Mouse (Mus musculus) brain, embryonic 14.5 days (tissue): Measurements from ENCODE around the gene Mrpl17. TPM values are rescaled to one million over a fixed set of nuclear protein-coding genes. Genes with fewer than 3 reads are reported as not detected.

Experiments used
- DNase-seq: peaks from one replicate; pipeline ENCODE4 v3.0.0-alpha.2; 2011; ENCODE audit warnings: low read depth
- CTCF ChIP-seq: fragments of 200-500 bp; IDR thresholded peaks from 2 replicates; pipeline ENCODE4 v1.5.1; 2012; ENCODE audit warnings: inconsistent platforms, mild to moderate bottlenecking, moderate library complexity, borderline replicate concordance; ENCODE audit not compliant: insufficient read depth, insufficient read length; ENCODE audit errors: extremely low read depth
- POLR2A ChIP-seq: fragments of 200-500 bp; IDR thresholded peaks from 2 replicates; pipeline ENCODE4 v1.6.1; 2012; ENCODE audit warnings: mild to moderate bottlenecking, inconsistent platforms, borderline replicate concordance; ENCODE audit not compliant: poor library complexity, insufficient read depth, insufficient read length, severe bottlenecking; ENCODE audit errors: extremely low read depth
- polyA plus RNA-seq: library from polyadenylated mRNA; depleted of rRNA; stranded (reverse); fragments of >200 nt; gene quantifications from 2 replicates; pipeline ENCODE4 v1.2.3, GENCODE M21; 2012; rRNA removed

The Mrpl17 gene
- polyA plus RNA-seq, 1 experiment = 165 TPM

DNA sequence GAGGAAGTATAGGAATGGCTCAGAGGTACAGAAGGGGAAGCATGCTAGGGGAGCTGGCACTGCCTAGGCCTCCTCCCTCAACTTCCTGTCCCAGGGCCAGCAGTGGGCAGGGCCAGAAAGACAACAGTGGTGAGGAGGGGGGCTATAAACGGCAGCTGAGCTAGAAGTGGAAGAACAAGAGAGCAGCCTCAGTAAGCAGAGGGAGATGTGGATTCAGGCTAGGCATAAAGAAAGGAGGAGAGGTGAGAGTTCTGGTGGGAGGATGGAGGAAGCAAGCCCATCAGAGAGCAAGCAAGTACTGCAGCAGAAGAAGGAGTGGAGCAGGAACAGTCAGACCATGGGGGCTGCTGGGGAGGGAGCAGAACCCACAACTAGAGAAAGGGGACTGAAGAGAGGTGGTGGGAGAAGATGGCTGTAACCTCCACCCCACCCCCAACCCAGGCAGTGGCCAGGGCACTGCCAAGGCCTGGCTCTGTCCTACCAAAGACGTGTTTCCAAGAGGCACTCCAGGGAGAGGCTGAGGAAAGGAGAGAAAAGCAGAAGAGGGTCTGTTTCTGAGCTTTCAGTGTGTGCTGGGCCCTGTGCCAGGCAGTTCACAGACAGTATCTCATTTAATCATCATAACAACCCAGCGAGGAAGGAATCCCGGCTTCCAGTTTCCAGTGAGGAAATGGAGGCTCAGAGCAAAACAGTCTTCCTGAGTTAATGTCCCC, 32.2 kb downstream of the Mrpl17 start:
- no peak for TF ChIP-seq CTCF
- no peak for TF ChIP-seq POLR2A
- DNase-seq = peak; percentile 64

DNA sequence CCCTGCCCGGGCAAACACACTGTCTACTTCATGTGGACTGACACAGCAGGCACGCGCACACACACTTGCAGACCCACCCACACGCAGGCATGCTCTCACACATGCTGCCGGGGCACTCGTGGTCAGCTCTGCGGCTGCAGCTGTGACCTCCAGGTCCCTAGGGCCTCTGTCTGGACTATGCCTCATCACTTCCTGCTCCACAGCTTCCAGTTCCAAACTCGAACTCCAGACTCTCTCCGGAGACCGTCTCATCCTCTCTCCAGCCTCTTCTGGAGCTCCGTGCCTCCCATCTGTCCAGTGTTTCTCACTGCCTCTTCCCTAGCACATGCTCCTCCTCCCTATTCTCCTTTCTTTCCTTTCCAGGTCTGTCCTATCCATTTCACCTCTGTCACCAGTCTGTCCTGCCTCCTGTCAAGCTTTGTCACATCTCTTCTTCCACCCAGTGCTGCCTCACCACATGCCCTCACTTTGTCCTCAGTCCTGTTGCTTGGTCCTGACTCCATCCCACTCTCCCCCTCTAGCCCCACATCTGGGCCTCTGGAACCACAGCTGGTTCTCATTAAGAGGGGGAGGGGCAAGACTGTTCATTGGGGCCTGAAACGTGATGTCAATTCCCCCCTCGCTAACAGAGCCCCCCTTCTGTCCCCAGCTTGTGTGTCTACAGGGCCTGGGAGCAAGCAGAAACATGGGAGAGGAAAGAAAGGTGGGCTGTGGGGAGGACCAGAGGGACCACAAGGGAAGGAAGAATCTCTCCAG, 32.9 kb downstream of the Mrpl17 start:
- peak; percentile 37 for DNase-seq
- TF ChIP-seq POLR2A = no peak
- TF ChIP-seq CTCF = no peak

- TF ChIP-seq POLR2A = no peak
- TF ChIP-seq CTCF = no peak
- DNase-seq = no peak
Observed at GRCm38 (mm10) chr7:105777316-105777715, 33.6 kb downstream of the Mrpl17 start.

DNA sequence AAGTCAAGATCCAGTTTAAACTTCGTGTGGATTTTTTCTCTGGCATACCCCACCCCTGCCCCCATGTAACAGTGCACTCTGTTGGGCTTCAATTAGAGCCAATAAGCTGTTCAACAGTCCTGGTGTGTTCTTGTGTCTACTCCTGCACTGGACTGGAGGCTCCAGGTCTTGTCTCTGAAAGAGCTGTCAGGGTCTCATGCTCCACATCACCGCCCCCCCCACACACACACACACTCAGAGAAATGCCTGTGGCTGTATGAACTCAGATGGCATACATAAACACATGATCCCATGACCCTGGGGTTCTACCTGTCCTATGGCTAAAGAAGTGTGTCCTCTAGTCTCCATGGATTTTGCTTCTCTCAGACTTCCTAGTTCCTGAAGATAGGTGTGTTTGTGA, 34.9 kb downstream of the Mrpl17 start:
- no peak for DNase-seq
- TF ChIP-seq CTCF (no peak), POLR2A (no peak)

DNA sequence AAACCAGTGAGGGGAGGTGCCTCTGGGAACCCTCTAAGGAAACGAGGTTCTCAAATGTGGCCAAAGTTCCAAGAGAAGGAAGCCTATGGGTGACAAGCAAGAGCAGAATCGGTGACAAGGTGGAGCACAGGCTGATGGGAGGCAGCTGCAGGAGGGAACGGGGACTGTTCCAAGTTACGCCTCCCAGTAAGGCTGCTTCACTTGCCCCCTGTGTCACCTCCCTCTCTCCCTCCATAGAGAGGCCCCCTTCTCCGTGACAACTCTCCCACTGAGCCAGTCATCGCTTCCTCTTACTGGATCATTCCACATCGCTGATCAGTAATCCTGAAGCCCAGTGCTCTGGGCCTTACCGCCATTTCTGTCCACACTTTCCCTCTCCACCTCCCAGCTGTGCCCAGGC, 36.2 kb downstream of the Mrpl17 start:
- TF ChIP-seq POLR2A = no peak
- TF ChIP-seq CTCF = no peak
- DNase-seq = peak; percentile 28

DNA sequence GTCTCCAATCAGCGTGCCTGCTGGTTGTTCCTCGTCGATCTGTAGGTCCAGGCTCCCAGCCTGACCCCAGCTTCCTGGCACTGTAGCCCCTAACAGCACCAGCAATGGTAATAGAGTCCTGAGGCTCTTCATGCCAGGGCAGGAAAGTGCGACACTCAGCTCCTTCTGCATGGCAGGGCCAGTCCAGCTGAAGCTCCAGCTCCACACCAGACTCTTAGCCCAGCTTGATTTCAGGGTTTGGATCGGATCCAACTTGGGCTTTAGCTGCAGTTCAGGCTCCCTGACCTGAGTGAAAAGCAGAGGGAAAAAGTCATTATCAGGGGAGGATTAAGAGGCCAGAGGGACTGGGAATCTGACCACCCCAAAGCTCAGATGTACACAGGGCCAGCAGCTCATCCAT, 37.9 kb downstream of the Mrpl17 start:
- DNase-seq = peak; percentile 28
- TF ChIP-seq POLR2A = no peak
- no peak for TF ChIP-seq CTCF

DNA sequence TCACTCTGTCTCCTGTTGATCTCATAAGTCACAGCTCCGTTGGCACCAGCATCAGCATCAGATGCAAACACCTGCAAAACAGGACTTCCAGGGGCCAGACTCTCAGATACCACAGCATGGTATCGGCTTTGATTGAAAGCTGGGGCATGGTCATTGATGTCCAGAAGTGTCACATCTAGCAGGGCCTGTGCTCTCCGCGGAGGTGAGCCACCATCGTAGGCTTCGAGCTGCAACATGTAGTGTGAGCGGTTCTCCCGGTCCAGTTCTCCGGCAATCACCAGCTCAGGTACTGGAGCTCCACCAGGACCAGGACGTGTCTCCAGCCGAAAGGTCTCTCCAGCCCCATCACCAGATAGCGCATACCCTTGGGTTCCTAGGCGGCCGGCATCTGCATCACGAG, 38.6 kb downstream of the Mrpl17 start:
- no peak for DNase-seq
- no peak for TF ChIP-seq CTCF
- TF ChIP-seq POLR2A = no peak

- DNase-seq = no peak
- TF ChIP-seq POLR2A = no peak
- no peak for TF ChIP-seq CTCF
Observed at GRCm38 (mm10) chr7:105769959-105770358, 40.9 kb downstream of the Mrpl17 start.

DNA sequence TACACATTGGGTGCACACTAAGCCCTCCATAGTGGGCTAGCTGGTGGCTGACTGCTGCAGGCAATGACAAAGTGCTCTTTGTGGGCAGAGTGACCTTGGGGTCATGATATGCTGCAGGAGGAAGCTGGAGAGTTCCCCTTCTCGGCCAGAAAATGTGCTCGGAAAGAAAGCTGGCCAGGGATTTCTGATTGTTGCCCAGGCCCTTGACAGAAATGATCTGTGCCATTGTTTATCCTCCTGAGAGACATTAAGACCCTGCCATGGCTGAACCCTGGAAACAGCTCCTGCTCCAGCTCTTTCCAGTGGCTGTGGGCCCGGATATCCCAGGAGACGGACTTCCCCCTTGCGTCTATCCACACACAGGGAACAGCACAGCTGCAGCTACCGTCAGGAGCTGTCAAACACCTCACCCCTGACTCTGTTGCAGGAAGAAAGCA, 43.2 kb downstream of the Mrpl17 start:
- DNase-seq = peak; percentile 55
- TF ChIP-seq CTCF = no peak
- TF ChIP-seq POLR2A = no peak

- no peak for TF ChIP-seq POLR2A
- no peak for TF ChIP-seq CTCF
- no peak for DNase-seq
Observed at GRCm38 (mm10) chr7:105764331-105764730, 46.6 kb downstream of the Mrpl17 start.

- TF ChIP-seq CTCF = no peak
- no peak for TF ChIP-seq POLR2A
- DNase-seq = peak; percentile 22
Observed at GRCm38 (mm10) chr7:105762517-105763270, 48.2 kb downstream of the Mrpl17 start.

GRCm38 (mm10) chr7:105761813-105762484, 49.0 kb downstream of the Mrpl17 start:
- DNase-seq = no peak
- TF ChIP-seq POLR2A = no peak
- TF ChIP-seq CTCF = no peak

DNA sequence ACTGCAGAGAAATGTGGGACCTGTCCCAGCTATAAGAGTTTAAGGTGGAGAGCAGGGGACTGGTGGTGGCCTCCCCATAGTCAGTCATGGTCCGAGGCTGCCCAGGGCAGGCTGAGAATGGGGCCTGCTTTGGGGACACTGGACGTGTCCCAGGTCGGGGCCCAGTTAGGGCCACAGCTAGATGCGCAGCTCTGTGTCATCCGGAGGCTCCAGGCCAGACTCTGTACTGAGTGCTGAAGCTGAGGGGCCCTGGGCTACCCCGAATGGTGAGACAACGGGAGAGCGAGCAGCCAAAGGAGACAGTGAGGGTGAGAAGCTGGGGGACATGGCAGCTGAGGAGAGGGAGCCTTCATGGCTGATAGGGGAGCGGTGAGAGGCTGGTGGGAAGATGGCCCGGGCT, 57.6 kb downstream of the Mrpl17 start:
- no peak for DNase-seq
- TF ChIP-seq POLR2A = no peak

Other genes with a start within 250 kb of the Mrpl17 start
- gene Apbb1, start 229.4 kb downstream of the Mrpl17 start, polyA plus RNA-seq = 304 and 347 TPM in 2 replicates
- 0.45 and 0.74 TPM in 2 replicates for gene Hpx, start 211.0 kb downstream of the Mrpl17 start, polyA plus RNA-seq
- gene Trim3, start 177.5 kb downstream of the Mrpl17 start, polyA plus RNA-seq = 96.5 and 127 TPM in 2 replicates
- gene Timm10b, start 171.0 kb downstream of the Mrpl17 start, polyA plus RNA-seq = 101 and 145 TPM in 2 replicates
- gene Arfip2, start 170.7 kb downstream of the Mrpl17 start, polyA plus RNA-seq = 103 and 120 TPM in 2 replicates
- gene Gm45799, start 170.5 kb downstream of the Mrpl17 start, polyA plus RNA-seq = 73.1 and 134 TPM in 2 replicates
- gene Dnhd1, start 160.3 kb downstream of the Mrpl17 start, polyA plus RNA-seq = 6.3 and 7.0 TPM in 2 replicates
- gene Ilk, start 74.5 kb downstream of the Mrpl17 start, polyA plus RNA-seq = 175 and 199 TPM in 2 replicates
- gene Rrp8, start 73.7 kb downstream of the Mrpl17 start, polyA plus RNA-seq = 15.7 and 17.8 TPM in 2 replicates
- 204 and 302 TPM in 2 replicates for gene Taf10, start 66.7 kb downstream of the Mrpl17 start, polyA plus RNA-seq
- gene Tpp1, start 58.9 kb downstream of the Mrpl17 start, polyA plus RNA-seq = 42.8 and 48.1 TPM in 2 replicates
- gene Dchs1, start 23.4 kb downstream of the Mrpl17 start, polyA plus RNA-seq = 68.6 and 87.4 TPM in 2 replicates
- 0.15 and 0.18 TPM in 2 replicates for gene Gm4070, start 142.9 kb upstream of the Mrpl17 start, polyA plus RNA-seq